Mouse (Mus musculus): Measurements from ENCODE around the gene Zc3hav1. TPM values are rescaled to one million over a fixed set of nuclear protein-coding genes. Genes with fewer than 3 reads are reported as not detected.

Zc3hav1 gene
- 7.5 and 7.7 TPM in 2 replicates for polyA plus RNA-seq (2015; fragmentation: Nextera tagmentation; extraction: Ambion mirVana)

DNA sequence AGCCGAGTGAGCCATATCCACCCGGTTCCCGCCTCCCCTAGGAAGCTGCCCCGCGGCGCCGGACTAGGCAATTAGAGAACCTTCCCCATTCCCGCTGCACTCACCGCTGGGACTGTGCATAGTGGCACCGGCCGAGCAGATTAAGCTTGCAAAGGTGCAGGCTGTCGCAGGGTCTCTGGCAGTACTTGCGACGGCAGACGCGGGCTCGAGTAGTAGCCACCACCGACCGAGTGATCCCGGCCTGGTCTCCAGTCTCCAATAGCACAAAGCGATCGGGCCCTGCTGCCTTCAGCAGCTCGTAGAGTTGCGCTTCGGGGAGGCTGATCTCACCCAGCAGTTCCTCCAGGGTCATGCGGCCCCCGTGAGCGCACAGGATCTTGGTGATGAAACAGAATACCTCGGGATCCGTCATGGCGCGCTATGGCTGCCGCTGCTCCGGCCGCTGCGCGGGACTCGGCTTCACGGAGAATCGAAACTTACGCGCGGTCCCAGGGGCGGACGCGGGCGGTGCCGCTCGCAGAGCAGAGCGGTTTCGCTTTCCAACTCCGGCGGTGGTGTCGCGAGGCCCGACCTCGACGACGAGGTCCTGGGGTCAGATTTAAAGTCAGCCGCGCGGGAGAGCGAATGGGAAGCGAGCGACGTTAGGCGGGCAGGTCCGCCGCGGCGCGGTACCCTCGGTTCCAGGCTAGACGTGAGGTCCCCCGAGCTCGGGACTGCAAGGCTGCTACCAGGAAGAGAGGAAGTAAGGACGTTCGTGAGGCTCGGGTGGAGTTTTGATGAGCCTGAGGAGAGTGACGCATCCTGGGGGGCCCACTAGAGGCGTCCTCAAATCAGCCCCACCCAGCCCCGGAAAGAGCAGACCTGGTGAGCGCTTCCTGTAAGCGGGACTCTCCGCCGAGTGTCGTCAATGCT is at the start of gene Zc3hav1:
Zc3hav1 (minus strand) TSS at position 793 of the 912 bp plus-strand sequence.

DNA sequence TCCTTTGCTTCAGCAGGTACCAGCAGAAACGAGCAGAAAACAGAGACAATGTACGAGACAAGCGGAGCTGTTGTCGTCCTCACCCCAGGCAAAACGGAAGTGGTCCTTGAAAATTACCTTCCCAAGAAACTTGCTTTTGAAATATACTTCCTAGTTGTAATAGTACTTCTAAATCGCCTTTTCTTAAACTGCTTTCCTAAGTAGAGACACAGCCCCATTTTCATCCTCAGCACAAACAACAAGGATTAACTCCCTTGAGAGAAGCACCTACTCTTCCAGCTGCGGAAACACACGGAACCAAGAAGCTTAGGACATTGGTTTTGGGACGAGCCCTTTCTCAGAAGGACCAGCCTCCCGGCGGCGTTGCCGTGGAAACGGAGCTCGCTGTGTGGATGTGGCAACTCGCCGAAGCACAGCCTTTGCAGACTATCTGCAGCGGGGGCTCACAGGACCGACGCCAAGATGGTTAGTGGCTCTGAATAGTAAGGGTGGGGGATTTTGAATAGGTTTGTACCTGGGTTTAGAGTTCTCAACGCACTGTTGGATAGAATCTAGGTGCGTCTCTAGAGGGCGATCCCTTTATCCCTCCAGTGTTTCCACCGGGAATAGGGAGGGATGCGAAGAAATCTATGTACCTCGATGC is 26.8 kb upstream of the Zc3hav1 start, which contains the start of gene Ttc26:
Ttc26 (plus strand) TSS at position 341 of the 643 bp plus-strand sequence.

GRCm38 (mm10) chr6:38298761-38299401 is 55.5 kb downstream of the Zc3hav1 start, which contains the start of gene Zc3hav1l:
Gene Zc3hav1l (minus strand): TSS chr6:38299259.

Other genes with a start within 250 kb of the Zc3hav1 start
- not detected in 2 replicates for gene Tmem213, start 245.3 kb downstream of the Zc3hav1 start, polyA plus RNA-seq (2015; fragmentation: Nextera tagmentation; extraction: Ambion mirVana)
- 0.09 and 0.24 TPM in 2 replicates for gene Atp6v0a4, start 230.0 kb downstream of the Zc3hav1 start, polyA plus RNA-seq (2015; fragmentation: Nextera tagmentation; extraction: Ambion mirVana)
- gene D630045J12Rik, start 100.6 kb downstream of the Zc3hav1 start, polyA plus RNA-seq (2015; fragmentation: Nextera tagmentation; extraction: Ambion mirVana) = 0.68 and 0.73 TPM in 2 replicates
- gene Zc3hav1l, start 55.3 kb downstream of the Zc3hav1 start, polyA plus RNA-seq (2015; fragmentation: Nextera tagmentation; extraction: Ambion mirVana) = 2.7 and 2.9 TPM in 2 replicates
- gene Ttc26, start 26.9 kb upstream of the Zc3hav1 start, polyA plus RNA-seq (2015; fragmentation: Nextera tagmentation; extraction: Ambion mirVana) = 1.6 and 1.7 TPM in 2 replicates
- 6.5 and 8.0 TPM in 2 replicates for gene Ubn2, start 79.3 kb upstream of the Zc3hav1 start, polyA plus RNA-seq (2015; fragmentation: Nextera tagmentation; extraction: Ambion mirVana)
- gene Fmc1, start 178.9 kb upstream of the Zc3hav1 start, polyA plus RNA-seq (2015; fragmentation: Nextera tagmentation; extraction: Ambion mirVana) = 151 and 184 TPM in 2 replicates
- 23.8 and 25.7 TPM in 2 replicates for gene Luc7l2, start 196.7 kb upstream of the Zc3hav1 start, polyA plus RNA-seq (2015; fragmentation: Nextera tagmentation; extraction: Ambion mirVana)

Measured in skeletal muscle tissue, postnatal 0 days (tissue).